Comparison of ENCODE assay signal across 9 mouse cellular contexts in the genomic region with DNA sequence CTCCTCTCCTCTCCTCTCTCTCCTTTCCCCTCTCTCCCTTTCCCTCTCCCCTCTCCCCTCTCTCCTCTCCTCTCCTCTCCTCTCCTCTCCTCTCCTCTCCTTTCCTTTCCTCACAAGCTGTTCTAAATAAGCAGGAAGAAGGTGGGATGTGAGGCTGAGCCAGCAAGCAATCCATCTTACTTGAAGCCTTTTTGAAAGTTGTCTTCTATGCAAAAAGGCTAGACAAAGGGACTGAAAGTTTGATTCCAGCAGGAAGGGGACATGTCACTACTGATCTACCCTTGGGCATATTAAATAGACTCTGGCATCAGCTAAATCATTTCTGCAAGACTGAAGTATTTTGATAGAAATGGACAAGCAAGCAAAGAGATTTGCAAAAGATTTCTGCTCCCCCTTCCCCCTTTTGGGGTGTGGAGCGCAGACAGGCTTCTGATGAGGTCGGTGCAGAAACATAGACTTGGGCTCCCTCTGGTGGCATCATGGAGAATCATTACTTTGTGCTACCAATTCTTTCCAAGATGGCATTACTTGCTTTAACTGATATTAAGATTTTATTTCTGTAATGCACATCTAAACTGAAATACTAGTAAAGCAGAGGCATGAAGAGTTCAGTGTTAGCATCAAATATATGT.
DNase-seq lines count a peak whose midpoint lies in the region; ATAC-seq and TF ChIP-seq lines count a peak whose summit lies in the region.
"Had no signal": no experiment of that assay in that cellular context is flagged by ENCODE, and none has a peak within 500 bp of the region (broad histone marks: within the 10 kb centered on the region; RNA-seq: fewer than 3 reads in every experiment).

No protein-coding gene starts in this region.

- no peaks in the 10 kb centered on the region for H3K9me3 ChIP-seq in heart, postnatal 0 days (replicated peaks; ENCODE audit: control insufficient read depth, low read length)
- peaks cover 18% of the 10 kb centered on the region for H3K9me3 ChIP-seq in E14TG2a.4 (ENCODE audit: low read length)
- no peaks in the 10 kb centered on the region for H3K9me3 ChIP-seq in midbrain, embryonic 14.5 days (ENCODE audit: control insufficient read depth, low read length)
- H3K9me3 ChIP-seq: liver, embryonic 15.5 days had no signal

- no peak for TF ChIP-seq EP300 in heart, postnatal 0 days (IDR thresholded peaks at IDR 0.05; ENCODE audit: low read depth)

- peak; percentile 39 for DNase-seq in heart, postnatal 0 days (ENCODE audit: low spot score)
- DNase-seq in heart, adult 8-10 months (ENCODE audit: low spot score): no peak
- DNase-seq in cerebellum, postnatal 10 days: peak; percentile 66 to 72
- peak; percentile 5 for DNase-seq in gastrocnemius, postnatal 25 days
- DNase-seq in layer of hippocampus, adult 8-10 months (ENCODE audit: low spot score in 2 of 2): peak; percentile 37 to 41
- peak; percentile 87 for DNase-seq in midbrain, embryonic 14.5 days
- peak; percentile 3 for DNase-seq in yolk sac, embryonic 10.5 days (ENCODE audit: low spot score)

- no peak overlapping the region for H3K4me3 ChIP-seq in heart, postnatal 0 days (ENCODE audit: low read depth, low read length)
- H3K4me3 ChIP-seq in E14TG2a.4 (replicated peaks; ENCODE audit: low read length): no peak overlapping the region
- H3K4me3 ChIP-seq in midbrain, embryonic 14.5 days (replicated peaks; ENCODE audit: low read depth, low read length): no peak overlapping the region
- H3K4me3 ChIP-seq: liver, embryonic 15.5 days had no signal

- 11% methylated on average over 2 of the region's 2 CpGs for WGBS in heart, postnatal 0 days
- 0% methylated on average over 2 of the region's 2 CpGs for WGBS in midbrain, embryonic 14.5 days

- no peaks in the 10 kb centered on the region for H3K36me3 ChIP-seq in heart, postnatal 0 days (replicated peaks; ENCODE audit: control insufficient read depth, insufficient read depth, low read length)
- H3K36me3 ChIP-seq in E14TG2a.4 (ENCODE audit: insufficient read depth, low read length): no peaks in the 10 kb centered on the region
- no peaks in the 10 kb centered on the region for H3K36me3 ChIP-seq in midbrain, embryonic 14.5 days (ENCODE audit: control insufficient read depth, insufficient read depth, low read length)
- H3K36me3 ChIP-seq: liver, embryonic 15.5 days had no signal

- H3K27ac ChIP-seq in heart, postnatal 0 days (ENCODE audit: low read depth): no peak overlapping the region
- H3K27ac ChIP-seq in midbrain, embryonic 14.5 days (replicated peaks; ENCODE audit: low read depth, low read length): no peak overlapping the region
- H3K27ac ChIP-seq: liver, embryonic 15.5 days had no signal

- H3K4me2 ChIP-seq in heart, postnatal 0 days (ENCODE audit: low read depth, low read length): no peak overlapping the region
- H3K4me2 ChIP-seq in midbrain, embryonic 14.5 days (ENCODE audit: low read length): no peak overlapping the region
- H3K4me2 ChIP-seq: liver, embryonic 15.5 days had no signal

- peak; percentile 68 for TF ChIP-seq CTCF in heart, postnatal 0 days (IDR thresholded peaks at IDR 0.05; ENCODE audit: low read depth)
- TF ChIP-seq CTCF in E14TG2a.4 (conservative IDR thresholded peaks at IDR 0.05; ENCODE audit: low read length): peak; percentile 47

- ATAC-seq in heart, postnatal 0 days (ENCODE audit: insufficient read depth, low read depth): no peak
- peak; percentile 69; the same call in 1 of the 2 replicates for ATAC-seq in midbrain, embryonic 14.5 days (ENCODE audit: low FRiP score, low TSS enrichment)

- H3K27me3 ChIP-seq in heart, postnatal 0 days (ENCODE audit: control insufficient read depth, insufficient read depth, low read length): no peaks in the 10 kb centered on the region
- H3K27me3 ChIP-seq in E14TG2a.4 (ENCODE audit: insufficient read depth, low read length): peaks cover 4% of the 10 kb centered on the region; the same call in 1 of the 2 replicates
- no peaks in the 10 kb centered on the region for H3K27me3 ChIP-seq in midbrain, embryonic 14.5 days (ENCODE audit: control insufficient read depth, insufficient read depth, low read length)
- H3K27me3 ChIP-seq: liver, embryonic 15.5 days had no signal

- no peak overlapping the region for H3K9ac ChIP-seq in heart, postnatal 0 days (replicated peaks; ENCODE audit: low read depth, low read length)
- H3K9ac ChIP-seq in midbrain, embryonic 14.5 days (replicated peaks; ENCODE audit: low read length): no peak overlapping the region
- H3K9ac ChIP-seq: liver, embryonic 15.5 days had no signal

- no peaks in the 10 kb centered on the region for H3K4me1 ChIP-seq in heart, postnatal 0 days (ENCODE audit: control insufficient read depth, insufficient read depth)
- no peaks in the 10 kb centered on the region for H3K4me1 ChIP-seq in E14TG2a.4 (replicated peaks; ENCODE audit: low read depth, low read length)
- H3K4me1 ChIP-seq in midbrain, embryonic 14.5 days (ENCODE audit: control insufficient read depth, insufficient read depth, low read length): no peaks in the 10 kb centered on the region
- H3K4me1 ChIP-seq: liver, embryonic 15.5 days had no signal
